Comparison of ENCODE assay signal across 16 mouse cellular contexts in genomic region chr13:45384636-45385035, GRCm38 (mm10).
"Had no signal": no experiment of that assay in that cellular context is flagged by ENCODE, and none has a peak within 500 bp of the region (broad histone marks: within the 10 kb centered on the region; RNA-seq: fewer than 3 reads in every experiment).

No protein-coding gene starts in this region.

- H3K4me1 ChIP-seq: lung, embryonic 15.5 days; midbrain, embryonic 12.5 days; stomach, embryonic 15.5 days had no signal

- H3K4me2 ChIP-seq: lung, embryonic 15.5 days; midbrain, embryonic 12.5 days; neural tube, embryonic 12.5 days; stomach, embryonic 15.5 days had no signal

- H3K9ac ChIP-seq: lung, embryonic 15.5 days; midbrain, embryonic 12.5 days; neural tube, embryonic 12.5 days; stomach, embryonic 15.5 days had no signal

- DNase-seq: lung, adult 2 months; lung, postnatal 14 days; lung, postnatal 36 days; midbrain, embryonic 14.5 days; right cerebral cortex, postnatal 14 days; thymus, adult 2 months; thymus, postnatal 25 days; thymus, postnatal 4 days had no signal

- H3K9me3 ChIP-seq: lung, embryonic 15.5 days; midbrain, embryonic 12.5 days; neural tube, embryonic 12.5 days; stomach, embryonic 15.5 days had no signal

- H3K4me3 ChIP-seq: lung, embryonic 15.5 days; megakaryocyte, embryonic 14.5 days; midbrain, embryonic 12.5 days; neural tube, embryonic 12.5 days; stomach, embryonic 15.5 days had no signal

- H3K27ac ChIP-seq: lung, embryonic 15.5 days; macrophage; midbrain, embryonic 12.5 days; neural tube, embryonic 12.5 days; stomach, embryonic 15.5 days; stomach, postnatal 0 days had no signal

- ATAC-seq: lung, postnatal 0 days had no signal

- H3K27me3 ChIP-seq: lung, embryonic 15.5 days; megakaryocyte, embryonic 14.5 days; neural tube, embryonic 12.5 days; stomach, embryonic 15.5 days had no signal

- H3K36me3 ChIP-seq: lung, embryonic 15.5 days; midbrain, embryonic 12.5 days; neural tube, embryonic 12.5 days; stomach, embryonic 15.5 days had no signal
